Mouse (Mus musculus) megakaryocyte, embryonic 14.5 days (primary cell): ENCODE measurements at regions not wholly inside any gene's neighbourhood (a gene's known extent, or its start where the extent isn't known, plus 50 kb on each side); places are given as distances from the start of the nearest gene placed in this dataset.

Experiments
- H3K27me3 ChIP-seq: replicated peaks from 2 replicates; pipeline ENCODE3; 2012; ENCODE audit warnings: inconsistent platforms
- H3K36me3 ChIP-seq: replicated peaks from 2 replicates; pipeline ENCODE3; 2012; ENCODE audit warnings: low read length, inconsistent platforms, mixed read lengths
- H3K4me1 ChIP-seq: 2 replicates; pipeline ENCODE4 v1.6.1; 2012; ENCODE audit warnings: inconsistent platforms
- H3K4me3 ChIP-seq: replicated peaks from 2 replicates; pipeline ENCODE3; 2012; ENCODE audit warnings: moderate library complexity, mild to moderate bottlenecking, inconsistent platforms
- H3K9me3 ChIP-seq: 2 replicates; pipeline ENCODE4 v1.6.1; 2012; ENCODE audit warnings: inconsistent platforms
- FLI1 ChIP-seq: IDR thresholded peaks from 2 replicates; pipeline ENCODE4 v1.6.1; 2012; ENCODE audit warnings: low read length, inconsistent platforms, mixed read lengths
- GATA1 ChIP-seq: IDR thresholded peaks from 3 replicates; pipeline ENCODE4 v1.6.1; 2012; ENCODE audit warnings: mixed read lengths, low read length, inconsistent platforms, borderline replicate concordance

DNA sequence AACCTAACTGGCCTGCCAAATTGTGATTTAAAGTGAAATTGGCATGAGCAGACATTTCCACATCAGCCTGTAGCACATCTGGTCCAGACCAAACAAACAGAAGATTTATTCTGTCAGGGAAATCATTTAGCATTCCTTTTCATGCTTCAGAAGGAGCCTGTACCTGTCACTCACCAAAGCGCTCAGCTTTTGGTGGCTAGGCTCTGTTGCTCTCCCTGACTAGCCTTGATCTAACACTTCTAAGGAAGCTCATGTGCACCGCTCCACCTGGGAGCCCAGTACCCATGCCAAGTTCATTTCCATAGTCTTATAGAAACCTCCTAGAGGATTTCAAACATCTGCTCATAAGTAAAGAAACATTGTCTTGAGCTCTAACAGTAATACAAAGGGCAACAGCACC, 253.8 kb upstream of the Tfap2d start:
- Histone ChIP-seq H3K27me3 (no peaks in the 10 kb centered on the region), H3K9me3 (no peaks in the 10 kb centered on the region; the same call in 1 of the 2 replicates), H3K4me1 (no peaks in the 10 kb centered on the region), H3K36me3 (no peaks in the 10 kb centered on the region), H3K4me3 (no peak overlapping the region)
- TF ChIP-seq GATA1 (no peak), FLI1 (no peak)

DNA sequence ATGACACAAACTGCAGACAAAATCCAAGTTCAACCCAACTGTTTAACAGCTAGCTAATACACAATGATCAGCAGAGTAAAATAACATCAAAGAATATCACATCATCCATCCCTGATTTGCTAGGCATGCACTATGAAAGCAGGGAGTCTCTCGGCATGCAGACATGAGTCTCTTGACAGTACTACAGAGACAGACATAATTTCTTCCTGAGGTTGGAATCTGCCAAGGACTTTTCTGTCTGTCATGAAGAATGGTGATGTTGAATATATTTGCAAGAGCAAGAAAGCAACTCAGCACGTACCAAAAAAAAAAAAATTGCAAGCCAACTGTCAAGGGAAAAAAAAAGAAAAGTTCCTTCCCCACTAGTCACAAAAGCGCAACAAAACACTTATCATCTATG, 245.4 kb upstream of the Tfap2d start:
- H3K4me1 ChIP-seq: no peaks in the 10 kb centered on the region
- no peaks in the 10 kb centered on the region for H3K27me3 ChIP-seq
- H3K9me3 ChIP-seq: no peaks in the 10 kb centered on the region
- no peak overlapping the region for H3K4me3 ChIP-seq
- no peaks in the 10 kb centered on the region for H3K36me3 ChIP-seq
- TF ChIP-seq FLI1 (no peak), GATA1 (no peak)

DNA sequence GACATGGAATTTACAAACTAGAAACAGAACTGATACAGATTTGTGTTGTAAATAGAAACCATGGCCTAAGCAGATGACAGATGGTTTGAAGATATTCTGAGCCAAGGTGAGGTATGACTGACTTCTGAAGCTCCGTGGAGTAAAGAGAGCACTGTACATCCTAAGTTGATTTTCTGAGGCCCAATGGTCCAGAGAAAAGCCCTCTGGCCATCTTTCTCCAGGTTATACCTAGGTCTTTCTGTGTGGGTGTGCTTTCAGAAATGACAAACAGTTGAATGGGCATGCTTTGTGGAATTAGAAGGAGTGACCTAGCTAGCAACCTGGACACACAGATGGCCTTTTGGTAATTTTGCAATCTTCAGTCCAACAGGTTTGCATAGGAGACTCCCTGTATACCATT, 199.6 kb upstream of the Tfap2d start:
- H3K4me3 ChIP-seq: no peak overlapping the region
- no peaks in the 10 kb centered on the region for H3K9me3 ChIP-seq
- no peaks in the 10 kb centered on the region for H3K27me3 ChIP-seq
- no peaks in the 10 kb centered on the region for H3K36me3 ChIP-seq
- H3K4me1 ChIP-seq: no peaks in the 10 kb centered on the region
- TF ChIP-seq FLI1: no peak
- no peak for TF ChIP-seq GATA1

DNA sequence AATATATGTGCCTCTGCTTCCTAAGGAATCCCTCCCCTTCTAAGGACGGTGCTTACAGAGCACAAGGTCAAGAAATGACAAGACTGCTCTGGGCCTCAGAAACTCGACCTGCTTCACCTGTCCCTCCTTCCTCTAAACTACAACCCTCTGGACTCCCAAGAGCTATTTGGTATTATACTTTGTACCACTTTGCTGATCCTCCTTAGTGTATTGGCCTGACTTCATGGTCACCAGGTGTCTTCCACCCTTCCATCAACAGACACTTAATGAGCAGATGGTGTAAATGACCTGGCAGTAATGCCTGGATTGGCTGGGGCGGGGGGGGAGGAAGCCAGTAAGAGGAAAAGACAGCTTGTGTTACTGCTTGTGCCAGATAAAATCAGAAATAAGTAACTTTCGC, 199.1 kb upstream of the Tfap2d start:
- Histone ChIP-seq H3K36me3 (no peaks in the 10 kb centered on the region), H3K9me3 (no peaks in the 10 kb centered on the region), H3K4me3 (no peak overlapping the region), H3K27me3 (no peaks in the 10 kb centered on the region), H3K4me1 (no peaks in the 10 kb centered on the region)
- TF ChIP-seq FLI1 (no peak), GATA1 (no peak)

DNA sequence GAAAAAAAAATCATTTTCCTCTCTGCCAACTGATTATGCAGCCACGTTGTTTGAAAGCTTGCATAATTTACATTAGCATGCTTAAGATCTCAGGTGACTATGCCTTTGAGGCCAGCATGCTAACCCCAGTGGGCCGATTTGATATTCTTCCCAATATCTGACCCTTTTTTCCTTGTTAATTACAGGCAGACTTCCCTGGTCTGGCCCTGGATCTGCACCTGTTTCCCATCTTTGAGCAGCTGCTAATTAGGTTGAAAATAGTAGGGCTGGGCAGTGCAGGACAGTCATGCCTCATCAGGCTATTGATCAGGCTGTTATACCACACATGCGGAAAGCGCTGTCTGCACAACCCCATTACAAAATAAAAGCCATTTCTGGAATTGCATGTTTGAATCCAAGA, 191.2 kb upstream of the Tfap2d start:
- no peak for TF ChIP-seq GATA1
- TF ChIP-seq FLI1: no peak
- H3K4me3 ChIP-seq: no peak overlapping the region
- H3K27me3 ChIP-seq: no peaks in the 10 kb centered on the region
- no peaks in the 10 kb centered on the region for H3K36me3 ChIP-seq
- H3K4me1 ChIP-seq: no peaks in the 10 kb centered on the region
- no peaks in the 10 kb centered on the region for H3K9me3 ChIP-seq

GRCm38 (mm10) chr1:18956276-18956675, 146.5 kb upstream of the Tfap2d start:
- Histone ChIP-seq H3K27me3 (no peaks in the 10 kb centered on the region), H3K9me3 (no peaks in the 10 kb centered on the region), H3K4me1 (no peaks in the 10 kb centered on the region), H3K4me3 (no peak overlapping the region), H3K36me3 (no peaks in the 10 kb centered on the region)
- TF ChIP-seq FLI1: no peak
- TF ChIP-seq GATA1: no peak

DNA sequence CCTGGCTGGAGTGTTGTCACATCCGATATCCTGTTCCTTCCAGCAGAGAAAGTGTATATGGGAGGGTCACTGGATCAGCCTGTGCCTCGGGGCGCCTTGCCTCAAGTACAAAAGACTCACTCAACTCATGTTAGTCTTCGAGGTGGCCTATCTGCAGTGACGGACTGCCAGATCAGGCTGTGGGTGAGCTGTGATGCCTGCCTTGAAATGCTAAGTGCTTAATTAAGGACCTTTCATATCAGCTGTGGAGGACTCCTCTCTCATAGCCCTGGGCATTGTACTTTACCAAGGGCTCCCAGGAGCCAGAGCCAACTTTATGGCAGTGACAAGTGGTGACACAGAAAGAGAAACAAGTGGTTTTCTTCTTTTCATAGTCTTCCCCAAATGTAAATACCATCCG, 145.8 kb upstream of the Tfap2d start:
- Histone ChIP-seq H3K4me3 (no peak overlapping the region), H3K27me3 (no peaks in the 10 kb centered on the region), H3K36me3 (no peaks in the 10 kb centered on the region), H3K4me1 (no peaks in the 10 kb centered on the region), H3K9me3 (no peaks in the 10 kb centered on the region)
- TF ChIP-seq GATA1 (no peak), FLI1 (no peak)

DNA sequence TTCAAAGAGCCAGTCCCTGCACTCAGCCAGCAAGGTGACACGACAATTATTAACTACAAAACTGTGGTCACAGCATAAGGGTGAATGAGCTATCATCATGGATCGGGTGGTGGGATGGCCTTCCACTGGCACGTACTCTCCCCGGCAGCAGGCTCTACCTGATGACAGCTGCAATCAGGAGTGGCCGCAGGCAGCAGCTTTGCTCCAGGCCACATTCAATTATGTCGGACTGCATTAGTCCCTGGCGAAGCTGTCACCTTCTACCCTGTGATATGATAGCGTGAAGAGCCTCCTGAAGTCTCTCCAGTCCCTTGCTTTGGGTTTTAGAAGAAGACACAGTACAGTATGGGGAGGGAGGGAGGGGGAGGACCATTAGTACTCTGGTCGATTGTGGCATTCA, 141.4 kb upstream of the Tfap2d start:
- Histone ChIP-seq H3K9me3 (no peaks in the 10 kb centered on the region), H3K27me3 (no peaks in the 10 kb centered on the region), H3K4me1 (no peaks in the 10 kb centered on the region), H3K4me3 (no peak overlapping the region), H3K36me3 (no peaks in the 10 kb centered on the region)
- TF ChIP-seq GATA1 (no peak), FLI1 (no peak)

GRCm38 (mm10) chr1:18961889-18962288, 140.9 kb upstream of the Tfap2d start:
- Histone ChIP-seq H3K36me3 (no peaks in the 10 kb centered on the region), H3K9me3 (no peaks in the 10 kb centered on the region), H3K4me3 (no peak overlapping the region), H3K4me1 (no peaks in the 10 kb centered on the region), H3K27me3 (no peaks in the 10 kb centered on the region)
- TF ChIP-seq FLI1: no peak
- TF ChIP-seq GATA1: no peak

GRCm38 (mm10) chr1:18968935-18969334, 133.9 kb upstream of the Tfap2d start:
- no peak for TF ChIP-seq GATA1
- no peak for TF ChIP-seq FLI1
- H3K9me3 ChIP-seq: 0 out of 2 replicates have a peak, but pooled peaks cover 5% of the 10 kb centered on the region
- H3K27me3 ChIP-seq: no peaks in the 10 kb centered on the region
- H3K4me1 ChIP-seq: no peaks in the 10 kb centered on the region
- H3K36me3 ChIP-seq: no peaks in the 10 kb centered on the region
- peak overlapping the region; percentile 42 for H3K4me3 ChIP-seq

DNA sequence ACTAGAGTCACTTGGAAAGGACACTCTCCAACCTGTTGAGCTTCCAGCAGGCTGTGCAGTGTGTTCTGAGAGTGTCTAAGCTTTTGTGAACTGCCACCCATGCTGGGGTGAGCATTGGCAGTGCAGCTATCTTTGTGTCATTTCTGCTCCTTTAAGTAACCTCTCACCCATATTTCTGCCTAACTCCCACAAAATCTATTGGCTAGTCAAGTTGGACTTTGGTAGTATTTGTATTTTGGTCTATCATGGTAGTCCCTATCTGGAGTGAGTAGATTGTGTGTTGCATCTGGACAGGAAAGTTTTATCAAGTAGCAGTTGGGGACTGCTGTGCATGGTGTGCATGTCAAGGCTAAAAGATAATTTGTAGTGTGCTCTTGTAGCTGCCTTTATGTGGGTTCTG, 132.6 kb upstream of the Tfap2d start:
- TF ChIP-seq GATA1 (no peak), FLI1 (no peak)
- Histone ChIP-seq H3K27me3 (no peaks in the 10 kb centered on the region), H3K36me3 (no peaks in the 10 kb centered on the region), H3K4me1 (no peaks in the 10 kb centered on the region), H3K4me3 (no peak overlapping the region), H3K9me3 (0 out of 2 replicates have a peak, but pooled peaks cover 5% of the 10 kb centered on the region)
